Mouse (Mus musculus) gastrocnemius, postnatal 4 days (tissue): ENCODE measurements around the gene Ddias. TPM values are rescaled to one million over a fixed set of nuclear protein-coding genes. Genes with fewer than 3 reads are reported as not detected.
A peak's percentile ranks its signal among the peaks of the same experiment; 100 is the strongest.
"Not testable (repeated sequence)": the region's sequence is repeated elsewhere in the genome, so short reads cannot be mapped to it uniquely, and the experiment has no call there.

Experiments used
- DNase-seq, 2 experiments: peaks; one replicate each; pipeline ENCODE4 v3.0.0; 2021 to 2022; ENCODE audit warnings: low spot score in 2 of 2, mixed read lengths in 2 of 2
- long read RNA-seq, 2 experiments: library from polyadenylated mRNA; stranded (forward); transcript quantifications; one replicate each; pipeline ENCODE4 v2.0.0; 2021
- total RNA-seq, 2 experiments: library from RNA; stranded (reverse); gene quantifications; 2 replicates each; pipeline ENCODE4 v1.2.3; 2021

Ddias gene
- total RNA-seq = 1 to 10 TPM; 2.7 to 3.4 TPM
- long read RNA-seq, experiment 1, partial matches to known transcripts = 0 of 3 reads
- long read RNA-seq, experiment 1, other reads (novel, unspliced or antisense) = 0 of 3 reads
- long read RNA-seq, experiment 2, partial matches to known transcripts = 0 of 2 reads
- long read RNA-seq, experiment 2, other reads (novel, unspliced or antisense) = 0 of 2 reads

DNA sequence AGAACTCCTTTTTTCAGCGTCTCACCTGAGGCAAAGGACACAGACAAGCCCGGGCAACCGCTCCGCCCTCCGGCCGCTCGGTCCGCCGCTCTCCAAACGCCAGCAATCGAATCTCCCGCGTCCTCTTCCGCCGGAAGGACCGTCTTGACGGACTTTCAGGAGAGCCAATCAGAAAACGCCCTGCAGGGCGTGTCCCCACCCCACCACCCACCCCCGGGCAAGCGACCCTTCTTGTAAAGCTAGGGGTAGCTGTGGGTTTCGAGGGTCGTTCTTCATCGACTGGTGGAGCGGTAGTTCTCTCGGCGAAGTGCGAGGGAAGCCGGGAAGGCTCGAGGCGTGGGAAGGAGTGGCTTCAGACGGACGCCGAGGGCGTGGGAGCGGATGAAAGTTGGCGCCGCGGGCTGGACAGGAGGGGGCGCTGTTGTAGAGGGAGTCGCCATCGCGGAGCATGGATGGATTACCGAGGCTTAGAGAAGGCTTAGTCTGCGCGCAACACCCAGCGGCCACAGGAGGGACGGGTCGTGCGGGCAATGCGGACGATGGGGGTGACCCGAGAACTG lies at the start of gene Ddias, which contains the start of gene Prcp:
Ddias (minus strand) TSS at position 132 of the 560 bp plus-strand sequence.
Prcp (plus strand) TSS at position 355 of the 560 bp plus-strand sequence.
- peak; percentile 88 to 96 for DNase-seq

DNA sequence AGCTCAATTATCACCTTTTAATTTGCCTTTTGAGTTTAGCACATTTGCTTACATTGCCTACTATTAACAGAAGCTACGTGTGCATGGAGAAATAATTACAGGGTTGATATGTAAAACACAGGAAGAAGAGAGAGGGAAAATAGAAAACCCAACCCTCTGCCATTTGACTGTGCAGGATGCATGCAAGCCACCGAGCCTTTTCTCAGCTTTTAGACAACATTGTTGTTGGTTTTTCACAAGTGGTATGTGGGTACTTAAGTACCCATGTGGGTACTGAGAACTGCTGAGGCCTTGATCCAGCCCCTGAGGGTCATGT lies 46.8 kb upstream of the Ddias start:
- DNase-seq = no peak

DNA sequence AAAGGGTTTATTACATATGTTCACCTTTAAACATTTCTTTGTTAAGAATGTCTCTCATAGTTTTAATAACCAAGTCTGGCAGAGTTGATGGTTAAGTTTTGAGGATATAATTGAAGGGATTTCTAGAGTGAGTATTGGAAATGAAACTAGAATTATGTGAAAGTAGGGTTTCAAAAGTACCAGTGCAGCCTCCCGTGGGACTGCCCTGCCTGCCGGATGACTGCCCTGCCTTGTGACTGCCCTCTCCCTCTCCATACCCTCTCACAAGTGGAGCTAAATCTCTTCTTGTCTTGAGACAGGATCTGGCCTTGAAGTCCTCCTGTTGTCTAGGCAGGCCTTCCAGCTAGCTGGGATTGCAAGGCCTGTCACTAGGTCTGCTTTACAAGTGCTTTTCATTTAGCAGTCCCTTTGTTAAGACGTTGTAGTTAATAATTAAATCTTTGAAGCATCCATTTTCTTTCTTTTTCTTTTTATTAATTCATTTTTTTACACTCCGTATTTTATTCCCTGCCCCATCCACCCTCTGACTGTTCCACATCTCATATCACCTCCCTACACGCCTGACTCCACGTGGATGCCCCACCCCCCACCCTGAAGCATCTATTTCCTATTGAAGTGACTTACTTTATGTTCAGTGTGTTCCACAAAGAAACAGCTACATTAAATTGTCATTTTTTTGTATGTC lies 46.3 kb upstream of the Ddias start:
- DNase-seq = no peak

DNA sequence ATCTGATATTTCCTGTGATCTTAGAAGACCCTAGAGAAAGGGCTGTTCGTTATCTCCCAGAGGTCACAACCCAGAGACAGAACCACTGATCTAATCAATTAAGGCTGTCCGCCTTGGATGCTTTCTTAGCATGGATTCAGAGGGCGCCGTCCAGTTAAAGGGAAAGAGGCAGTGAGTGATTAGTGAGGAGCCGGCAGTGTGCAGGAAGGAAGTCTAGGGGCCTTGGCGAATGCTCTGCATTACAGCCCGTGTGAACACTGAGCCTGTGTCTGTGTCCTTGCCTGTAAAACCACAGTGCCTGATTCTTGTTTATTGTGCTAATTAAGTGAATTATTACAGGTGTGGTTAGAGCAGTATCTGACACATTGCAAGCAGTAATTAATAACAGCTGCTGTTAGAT lies 30.2 kb upstream of the Ddias start:
- not testable (repeated sequence) for DNase-seq

DNA sequence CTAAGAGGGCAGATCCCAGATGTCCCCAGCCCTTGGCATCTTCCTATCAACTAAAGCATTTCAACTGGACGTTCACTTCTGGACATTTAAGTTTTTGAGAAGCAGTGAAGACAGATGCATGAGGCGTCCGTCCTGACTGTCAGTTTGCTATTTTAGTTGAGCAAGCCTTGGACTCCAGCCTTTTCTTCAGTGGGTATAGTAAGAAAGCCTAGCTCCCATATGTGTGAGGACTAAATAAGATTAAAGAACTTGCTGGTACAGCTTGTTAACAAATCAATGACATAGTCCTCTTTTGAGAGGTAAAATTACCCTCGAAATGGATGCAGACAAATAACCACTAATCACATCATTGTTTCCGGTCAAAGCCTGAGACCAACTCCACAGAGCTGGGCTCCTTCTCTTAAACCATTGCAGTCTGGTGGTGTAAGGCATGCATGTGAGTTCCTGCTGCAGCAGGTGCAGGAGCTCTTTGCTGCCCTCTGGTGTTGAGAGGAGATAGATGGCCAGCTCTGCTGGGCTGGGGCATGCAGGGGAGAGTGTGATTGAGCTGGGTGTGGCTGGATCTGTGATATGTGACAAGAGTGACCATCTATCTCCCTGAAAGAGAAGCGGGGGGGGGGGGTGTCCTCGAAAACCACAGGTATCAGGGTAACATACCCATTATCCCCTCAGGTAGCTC lies 29.5 kb upstream of the Ddias start:
- peak; percentile 30 to 54 for DNase-seq

DNA sequence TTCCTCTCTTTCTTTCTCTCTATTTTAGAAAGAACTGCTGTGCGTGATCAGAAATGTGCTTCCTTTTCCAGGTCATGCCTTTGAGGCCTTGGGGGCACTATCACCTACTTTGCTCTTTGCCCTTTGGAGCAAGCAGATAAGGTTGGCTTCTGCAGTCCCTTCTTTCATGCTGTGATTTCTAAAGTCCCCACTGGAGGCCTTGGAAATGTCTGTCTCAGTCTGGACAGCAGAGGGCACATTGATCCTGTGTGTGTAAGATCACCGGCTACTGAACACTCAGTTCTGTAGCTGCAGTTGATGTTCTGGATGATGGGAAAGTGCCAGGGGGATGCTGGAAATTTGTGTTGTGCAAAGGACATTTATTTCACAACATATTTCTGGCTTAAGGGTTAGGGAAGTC lies 23.0 kb upstream of the Ddias start:
- no peak for DNase-seq

DNA sequence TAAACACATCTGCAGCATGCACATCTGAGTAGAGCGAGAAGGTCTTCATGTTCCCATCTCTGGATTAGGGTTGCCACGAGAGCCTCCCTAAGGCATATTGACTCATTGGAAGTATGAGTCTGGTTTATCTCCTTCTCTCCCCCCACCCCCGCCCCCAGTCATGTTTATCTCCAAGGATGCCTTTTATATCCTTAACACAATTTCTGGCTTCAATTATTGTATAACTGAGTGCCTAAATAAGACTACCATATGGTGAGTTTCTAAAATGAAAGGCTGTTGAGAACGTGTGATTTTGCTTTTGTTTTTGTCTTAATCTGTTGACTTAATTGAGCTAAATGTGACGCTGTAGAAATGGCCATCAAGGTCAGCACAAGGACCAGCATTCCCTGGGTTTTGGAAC lies 22.0 kb upstream of the Ddias start:
- DNase-seq = no peak

DNA sequence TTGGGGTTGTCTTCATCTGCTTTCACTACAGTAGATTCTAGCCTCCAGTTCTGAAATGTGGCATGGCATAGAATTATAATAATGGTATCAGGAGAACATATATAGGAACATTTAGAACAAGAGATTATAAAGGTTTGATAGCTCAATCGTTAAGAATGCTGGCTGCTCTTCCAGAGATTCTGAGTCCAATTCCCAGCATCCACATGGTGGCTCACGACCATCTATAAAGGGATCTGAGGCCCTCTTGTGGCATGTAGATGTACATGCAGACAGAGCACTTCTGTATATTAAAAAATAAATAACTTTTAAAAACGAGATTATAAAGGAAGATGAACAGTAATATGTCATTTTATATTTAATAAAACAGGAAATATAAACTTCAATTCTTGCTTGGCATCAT lies 19.4 kb upstream of the Ddias start:
- no peak for DNase-seq

DNA sequence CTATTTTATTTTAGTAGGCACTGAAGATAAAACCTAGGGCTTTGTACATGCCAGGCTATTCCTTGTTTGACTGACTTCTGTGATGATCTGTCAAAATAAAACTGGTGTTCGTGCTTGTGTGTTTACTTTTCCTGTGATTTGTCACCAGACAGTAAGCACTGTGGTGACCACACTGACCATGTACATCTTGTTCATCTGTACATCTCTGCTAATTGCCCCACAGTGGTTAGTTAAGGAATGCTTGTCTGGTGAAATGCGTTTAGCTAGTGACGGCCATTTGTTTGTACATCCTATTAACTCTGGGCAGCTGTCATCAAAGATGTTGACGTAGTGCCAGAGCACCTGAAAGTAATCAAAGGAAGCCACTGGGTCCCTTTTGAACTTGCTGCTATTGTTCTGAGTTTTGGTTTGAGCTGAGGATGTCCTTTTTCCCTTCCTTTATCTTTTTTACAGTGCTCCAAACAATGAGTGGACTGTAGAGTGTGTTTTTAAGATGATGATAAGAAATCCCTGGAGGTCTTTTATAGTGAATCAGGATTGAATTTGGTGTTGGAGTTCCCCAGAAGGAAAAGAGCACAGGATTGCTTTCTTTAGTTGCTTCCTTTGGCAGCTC lies 16.7 kb upstream of the Ddias start:
- DNase-seq = no peak

DNA sequence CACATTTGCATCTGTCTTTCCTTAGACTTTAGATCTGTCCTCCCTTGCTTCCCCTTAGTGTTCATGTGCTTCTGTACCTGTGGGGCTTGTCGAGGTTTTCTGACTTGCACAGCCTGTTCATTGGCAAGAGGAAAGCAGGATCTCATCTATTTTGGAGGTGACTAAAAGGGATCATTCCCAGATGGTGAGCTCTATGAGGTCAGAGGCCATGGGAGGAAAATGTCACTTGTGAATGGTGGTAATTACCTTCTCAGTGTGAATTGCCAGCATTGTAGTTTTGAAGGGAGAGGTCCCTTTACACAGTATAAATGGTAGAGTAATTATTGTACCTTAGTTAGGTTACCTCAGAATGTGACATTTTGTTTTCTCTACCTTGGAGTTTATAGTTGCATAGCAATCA lies 16.2 kb upstream of the Ddias start:
- no peak for DNase-seq

DNA sequence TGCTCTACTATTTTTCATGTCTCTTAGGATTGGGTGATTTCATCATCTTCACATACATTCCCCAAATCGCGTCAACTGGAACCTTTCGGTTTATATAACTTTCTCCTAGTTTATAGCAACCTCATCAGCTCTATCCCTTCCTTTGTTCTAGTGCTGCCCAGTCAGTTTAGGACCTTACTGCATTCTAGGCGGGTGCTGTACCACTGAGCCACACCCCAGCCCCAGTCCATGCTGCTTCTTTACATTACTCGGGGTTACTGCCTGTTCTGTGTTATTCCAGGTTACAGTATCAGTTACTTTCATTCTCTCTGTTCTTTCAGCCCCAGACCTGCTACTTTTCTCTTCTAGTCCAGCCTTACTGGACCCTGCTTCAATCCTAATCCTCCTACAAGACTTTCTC lies 13.2 kb upstream of the Ddias start:
- DNase-seq = no peak

DNA sequence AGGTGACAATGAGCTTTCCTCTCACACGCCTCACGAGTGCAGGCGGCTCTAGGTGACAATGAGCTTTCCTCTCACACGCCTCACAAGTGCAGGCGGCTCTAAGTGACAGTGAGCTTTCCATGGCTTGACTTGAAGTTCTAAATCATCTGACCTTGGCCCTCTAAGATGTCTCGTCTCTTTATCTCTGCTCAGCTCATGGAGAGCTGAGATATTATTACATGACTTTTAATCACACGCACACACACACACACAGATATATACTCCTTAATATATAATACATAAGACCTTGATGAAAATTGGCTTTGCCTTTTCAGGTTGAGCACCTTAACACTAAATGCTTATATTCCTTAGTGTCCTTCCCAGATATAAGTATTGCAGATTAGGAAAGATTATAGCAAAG lies 12.8 kb upstream of the Ddias start:
- DNase-seq = no peak

DNA sequence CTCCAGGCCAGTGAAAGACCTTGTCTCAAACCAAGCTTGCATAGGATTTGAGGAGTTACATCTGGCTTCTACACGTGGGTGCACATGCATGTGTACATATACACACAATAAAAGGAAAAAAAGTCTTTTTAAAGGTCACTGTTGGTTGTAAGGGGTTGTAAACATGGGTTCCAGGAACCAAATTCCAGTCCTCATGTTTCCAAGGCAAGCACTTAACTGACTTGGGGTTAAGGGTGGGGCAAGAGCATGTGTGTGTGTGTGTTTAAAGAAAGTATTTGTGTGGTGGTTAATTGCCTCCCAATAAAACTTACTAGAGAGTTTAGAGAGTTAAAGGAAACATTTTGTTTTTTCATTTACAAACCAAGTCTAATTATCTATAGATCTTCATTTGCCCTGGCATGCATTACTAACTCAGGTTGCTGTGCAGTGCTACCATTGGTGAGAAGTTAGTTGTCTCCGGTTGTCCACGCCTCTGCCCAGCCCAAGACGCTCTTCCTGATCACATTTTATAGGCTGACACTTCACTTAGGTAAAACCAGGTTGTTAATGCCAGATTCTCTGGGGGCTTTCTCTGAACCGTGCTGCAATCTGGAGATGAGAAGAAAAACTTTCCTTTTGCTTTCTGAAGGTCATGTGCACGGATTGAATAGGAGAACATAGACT lies 11.1 kb upstream of the Ddias start:
- no peak for DNase-seq

DNA sequence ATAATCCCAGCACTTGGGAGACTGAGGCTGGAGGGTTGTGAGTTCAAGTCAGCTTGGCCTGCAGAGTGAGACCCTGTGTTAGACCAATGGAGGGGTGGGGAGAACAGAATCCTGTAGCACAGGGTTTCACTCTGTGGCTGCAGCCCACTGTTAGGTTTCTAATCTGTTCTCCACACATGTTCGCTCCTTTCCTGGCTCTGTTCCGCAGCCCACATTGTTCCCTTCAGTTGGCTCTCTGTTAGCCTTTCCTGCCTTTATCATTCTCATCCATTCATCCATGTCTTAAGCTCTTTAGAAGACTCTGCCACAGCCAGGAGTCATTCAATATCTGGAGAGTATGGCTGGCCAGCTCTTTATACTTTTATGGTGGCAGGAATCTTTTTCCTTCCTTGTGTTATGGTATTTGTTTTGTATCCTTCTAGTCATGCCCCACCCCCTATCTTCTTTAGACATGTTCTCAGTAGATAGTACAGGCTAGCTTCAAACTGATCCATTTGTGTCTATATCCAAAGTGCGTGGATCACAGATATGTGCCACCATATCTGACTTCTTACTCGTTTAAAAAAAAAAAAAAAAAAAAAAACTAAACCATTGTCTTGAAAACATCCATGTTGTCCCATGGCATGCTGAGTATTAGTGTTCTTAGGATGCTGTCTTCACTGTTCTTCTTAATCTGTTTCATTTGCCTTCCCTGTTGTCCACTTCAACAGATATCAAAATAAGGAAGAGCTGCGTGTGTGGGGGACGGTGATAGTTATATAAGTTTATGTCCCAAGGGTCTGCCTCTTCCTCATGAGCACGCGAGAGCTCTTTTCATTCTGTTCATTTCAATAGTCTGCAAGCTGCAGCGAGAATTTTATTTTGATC lies 10.0 kb upstream of the Ddias start:
- DNase-seq = no peak

DNA sequence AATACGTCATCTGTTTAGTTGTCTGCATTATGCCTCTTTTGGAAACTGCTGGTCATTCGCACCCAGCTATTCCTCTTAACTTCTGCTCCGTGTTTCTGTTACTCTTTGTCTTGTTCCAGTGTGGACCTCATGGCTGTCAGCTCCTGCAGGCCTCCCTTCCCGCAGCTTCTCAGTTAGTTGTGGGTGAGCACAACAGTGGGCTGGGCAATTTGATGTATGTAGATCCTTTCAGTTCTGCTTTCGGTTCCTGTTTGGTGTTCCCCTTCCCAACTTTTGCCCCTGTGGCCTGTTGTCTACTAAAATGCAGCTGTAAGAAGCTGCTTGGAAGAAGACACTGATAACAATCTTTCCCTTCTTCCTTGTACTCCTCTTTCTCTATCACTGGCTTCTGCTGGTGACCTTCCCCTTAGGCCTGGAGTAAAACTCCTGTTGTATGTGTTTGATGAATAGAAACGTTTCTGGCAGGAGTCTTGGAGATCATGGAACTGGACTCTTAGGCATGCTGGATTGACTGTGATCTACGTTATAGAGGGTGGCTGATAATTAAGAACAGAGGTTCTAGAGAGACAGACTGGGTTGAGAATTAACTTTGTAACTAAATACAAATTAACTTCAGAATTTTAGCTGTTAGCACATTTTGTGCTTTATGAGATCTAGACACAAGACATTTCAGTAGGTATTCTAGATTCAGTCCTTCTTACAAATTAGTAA lies 4.7 kb upstream of the Ddias start:
- DNase-seq = no peak

DNA sequence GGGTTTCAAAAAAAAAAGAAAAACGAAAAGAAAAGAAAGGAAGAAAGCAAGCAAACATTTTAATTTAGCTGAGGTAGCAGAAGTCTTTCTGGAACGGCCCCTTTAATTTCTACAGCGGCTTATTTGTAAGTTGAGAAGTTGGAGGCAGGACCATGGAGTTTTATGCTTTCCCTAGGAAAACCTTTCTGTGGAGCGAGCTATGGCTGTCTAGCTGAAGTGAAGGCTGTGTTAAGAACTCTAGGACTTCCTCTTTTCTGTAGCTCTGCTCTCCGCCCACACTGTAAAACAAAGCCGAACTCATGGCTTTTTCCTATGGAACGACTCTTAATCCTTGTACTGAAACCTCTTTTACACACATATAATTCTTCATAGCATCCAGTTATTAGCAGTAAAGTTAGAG lies 2.5 kb upstream of the Ddias start:
- DNase-seq = no peak

DNA sequence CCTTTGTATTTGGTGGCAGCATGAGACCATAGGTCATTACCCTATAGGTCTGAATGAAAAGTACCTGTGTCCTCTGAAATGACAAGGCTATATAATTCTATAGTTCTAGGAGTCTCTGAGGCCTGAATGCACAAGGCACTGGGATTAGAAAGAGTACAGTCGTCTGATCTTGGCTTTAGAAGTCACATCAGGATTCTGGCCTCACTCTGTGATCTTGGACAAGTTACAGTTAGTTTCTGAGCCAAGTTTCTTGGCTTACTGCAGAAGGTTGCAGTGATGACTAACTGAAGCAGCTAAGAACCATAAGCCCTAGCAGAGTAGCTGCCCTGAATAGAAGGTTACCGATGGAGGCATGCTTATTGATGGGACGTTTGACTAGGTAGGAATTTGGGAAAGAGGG lies 2.0 kb upstream of the Ddias start:
- no peak for DNase-seq

DNA sequence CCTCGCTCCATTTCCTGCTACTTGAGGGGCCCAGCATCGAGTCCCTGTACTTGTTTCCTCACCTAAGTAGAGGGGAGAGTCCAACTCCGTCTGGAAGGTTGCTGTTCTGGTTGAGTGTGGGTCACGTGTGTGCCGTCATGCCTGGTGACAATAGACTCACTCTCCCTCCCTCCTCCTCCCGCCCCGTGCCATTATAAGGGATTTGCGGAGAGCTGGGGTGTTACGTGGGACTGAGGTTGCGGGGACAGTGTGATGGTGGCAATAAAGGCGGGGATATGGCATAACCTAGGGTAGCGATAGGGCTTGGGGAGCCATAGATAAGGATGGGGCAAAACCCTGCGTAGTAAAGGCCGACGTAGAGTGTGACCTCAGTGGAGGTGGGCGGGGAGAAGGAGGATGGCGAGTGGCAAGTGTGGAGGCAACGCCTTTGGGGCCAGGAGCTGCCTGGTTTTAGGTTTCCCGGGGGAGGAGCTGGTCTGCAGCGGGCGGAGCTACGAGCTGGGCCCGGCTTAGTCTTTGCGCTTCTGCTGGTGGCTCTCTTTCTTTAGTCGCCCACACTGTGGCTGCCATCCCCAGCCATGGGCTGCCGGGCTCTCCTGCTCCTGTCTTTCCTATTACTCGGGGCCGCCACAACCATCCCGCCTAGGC lies 838 bp upstream of the Ddias start:
- peak; percentile 50 to 82 for DNase-seq

DNA sequence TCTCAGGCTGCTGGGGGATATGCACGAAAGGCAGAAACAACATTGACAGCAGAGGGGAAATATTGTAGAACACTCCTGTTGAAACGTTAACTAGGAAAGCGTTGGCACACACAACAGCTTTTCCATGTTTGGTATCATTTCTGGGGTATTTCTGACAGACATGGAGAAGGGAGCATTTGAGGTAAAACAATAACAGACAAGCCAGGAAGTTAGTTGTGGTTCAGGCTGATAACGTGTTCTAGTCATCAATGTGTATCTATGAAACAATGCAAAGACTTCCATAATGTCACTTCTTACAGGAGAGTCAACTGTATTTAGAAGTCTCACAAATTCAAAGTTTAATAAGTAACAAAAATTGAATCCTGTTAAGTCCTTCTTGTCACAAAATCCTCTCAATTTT lies 2.5 kb downstream of the Ddias start:
- no peak for DNase-seq
